Mouse (Mus musculus) liver, adult 2 months (tissue): ENCODE measurements around the gene Parg.

Experiments used
- CTCF ChIP-seq: fragments of 200-500 bp; IDR thresholded peaks from 2 replicates; pipeline ENCODE4 v1.5.1; 2011; ENCODE audit warnings: low read depth, low read length, control low read depth
- POLR2A ChIP-seq: fragments of 200-500 bp; IDR thresholded peaks from 2 replicates; pipeline ENCODE4 v1.6.1; 2011; ENCODE audit warnings: low read length, control low read depth; ENCODE audit not compliant: insufficient read depth; ENCODE audit errors: extremely low read depth

- TF ChIP-seq CTCF (no peak), POLR2A (no peak)
Observed at GRCm38 (mm10) chr14:32154758-32155157, 47.0 kb upstream of the Parg start.
